Mouse (Mus musculus) heart, embryonic 14.5 days (tissue): ENCODE measurements around the gene Smtnl2. TPM values are rescaled to one million over a fixed set of nuclear protein-coding genes. Genes with fewer than 3 reads are reported as not detected.

Experiments
- ATAC-seq: fragments of 200-750 bp; cut with Nextera tagmentation; 2 replicates; pipeline ENCODE4 v1.8.0; 2017; ENCODE audit warnings: low read depth, moderate TSS enrichment; ENCODE audit not compliant: insufficient number of reproducible peaks, insufficient read depth, low FRiP score
- H3K27ac ChIP-seq, 2 experiments: fragments of 200-500 bp in 1 of 2; fragments of 300-500 bp in 1 of 2; sonication (generic) in 1 of 2; replicated peaks in 1 of 2; 2 replicates each; pipeline ENCODE4 v1.5.1; 2012 to 2014; ENCODE audit warnings: low read depth in 2 of 2, low read length in 2 of 2, control low read depth in 1 of 2, mild to moderate bottlenecking in 1 of 2, mixed read lengths in 1 of 2; ENCODE audit not compliant: control insufficient read depth in 1 of 2, insufficient read depth in 1 of 2
- H3K27me3 ChIP-seq: fragments of 300-500 bp; sonication (generic); 2 replicates; pipeline ENCODE4 v1.6.1; 2014; ENCODE audit warnings: mild to moderate bottlenecking, low read length, control low read depth; ENCODE audit not compliant: control insufficient read depth, insufficient read depth
- H3K36me3 ChIP-seq: fragments of 300-500 bp; sonication (generic); 2 replicates; pipeline ENCODE4 v1.6.1; 2014; ENCODE audit warnings: mild to moderate bottlenecking, control low read depth, low read length, mixed read lengths; ENCODE audit not compliant: control insufficient read depth, insufficient read depth
- H3K4me1 ChIP-seq, 2 experiments: fragments of 200-500 bp in 1 of 2; fragments of 300-500 bp in 1 of 2; sonication (generic) in 1 of 2; 2 replicates each; pipeline ENCODE4 v1.6.1; 2012 to 2014; ENCODE audit warnings: low read length in 2 of 2, control low read depth in 1 of 2, mixed read lengths in 1 of 2; ENCODE audit not compliant: control insufficient read depth in 2 of 2, insufficient read depth in 2 of 2
- H3K4me2 ChIP-seq: fragments of 300-500 bp; sonication (generic); 2 replicates; pipeline ENCODE4 v1.6.1; 2014; ENCODE audit warnings: mild to moderate bottlenecking, low read length
- H3K4me3 ChIP-seq, 2 experiments: fragments of 200-500 bp in 1 of 2; fragments of 300-500 bp in 1 of 2; sonication (generic) in 1 of 2; 2 replicates each; pipeline ENCODE4 v1.5.1; 2012 to 2014; ENCODE audit warnings: low read length in 2 of 2, mild to moderate bottlenecking in 2 of 2, control low read depth in 1 of 2, low read depth in 1 of 2, moderate library complexity in 1 of 2; ENCODE audit not compliant: control insufficient read depth in 1 of 2, insufficient read depth in 1 of 2
- H3K9ac ChIP-seq: fragments of 300-500 bp; sonication (generic); 2 replicates; pipeline ENCODE4 v1.6.1; 2014; ENCODE audit warnings: mild to moderate bottlenecking, low read length
- H3K9me3 ChIP-seq: fragments of 300-500 bp; sonication (generic); 2 replicates; pipeline ENCODE4 v1.6.1; 2016; ENCODE audit warnings: low read length, control low read depth; ENCODE audit not compliant: control insufficient read depth
- WGBS: fragments of 180-500 bp; shearing (Covaris S2); extraction: QIAGEN DNeasy Blood & Tissue Kit; methylation state at CpG from one replicate; pipeline ENCODE4 v1.1.7; 2014; 5-methylcytosine and 5-hydroxymethylcytosine counted together
- microRNA-seq: library from miRNA; unstranded; fragments of <30 nt; microRNA quantifications from one replicate; pipeline ENCODE4, GENCODE M21; 2016
- polyA plus RNA-seq: library from polyadenylated mRNA; unstranded; fragments of >200 nt; fragmentation: Nextera tagmentation; extraction: Ambion mirVana; gene quantifications from 2 replicates; pipeline ENCODE4 v1.2.1, GENCODE M21; 2014

Gene Smtnl2
- polyA plus RNA-seq, 1 experiment from 2014 or later, result 122 TPM

GRCm38 (mm10) chr11:72339716-72340115 lies 71.8 kb downstream of the Smtnl2 start:
- H3K27me3 ChIP-seq, result no peaks in the 10 kb centered on the region
- H3K4me3 ChIP-seq, result no peak overlapping the region
- no peaks in the 10 kb centered on the region for H3K9me3 ChIP-seq
- H3K9ac ChIP-seq, result no peak overlapping the region
- 82% methylated on average over 4 of the region's 4 CpGs for WGBS
- no peaks in the 10 kb centered on the region for H3K36me3 ChIP-seq
- no peak overlapping the region for H3K27ac ChIP-seq
- no peak for ATAC-seq
- H3K4me2 ChIP-seq, result no peak overlapping the region
- no peaks in the 10 kb centered on the region; a peak in 2 of 4 replicates for H3K4me1 ChIP-seq

Small RNA genes within 50 kb of the gene (microRNA-seq; reads per million reads assigned to microRNA genes)
- gene Mir6338, result not detected

Other genes with a start within 250 kb of the Smtnl2 start
- not detected in 2 replicates for gene Gm43951, start 204.9 kb downstream of the Smtnl2 start, polyA plus RNA-seq
- 6.1 and 6.5 TPM in 2 replicates for gene 4933427D14Rik, start 204.3 kb downstream of the Smtnl2 start, polyA plus RNA-seq
- gene Txndc17, start 204.2 kb downstream of the Smtnl2 start, polyA plus RNA-seq, result 161 and 177 TPM in 2 replicates
- 29.9 and 33.2 TPM in 2 replicates for gene Med31, start 196.1 kb downstream of the Smtnl2 start, polyA plus RNA-seq
- gene Slc13a5, start 144.5 kb downstream of the Smtnl2 start, polyA plus RNA-seq, result 0.19 and 0.34 TPM in 2 replicates
- 8.0 and 8.9 TPM in 2 replicates for gene Xaf1, start 110.1 kb downstream of the Smtnl2 start, polyA plus RNA-seq
- gene Fbxo39, start 97.3 kb downstream of the Smtnl2 start, polyA plus RNA-seq, result not detected in 2 replicates
- 0.19 and 0.28 TPM in 2 replicates for gene Tekt1, start 49.3 kb downstream of the Smtnl2 start, polyA plus RNA-seq
- not detected in 2 replicates for gene Ggt6, start 23.8 kb upstream of the Smtnl2 start, polyA plus RNA-seq
- 61.9 and 64.7 TPM in 2 replicates for gene Mybbp1a, start 29.6 kb upstream of the Smtnl2 start, polyA plus RNA-seq
- gene Spns2, start 78.2 kb upstream of the Smtnl2 start, polyA plus RNA-seq, result 3.3 and 3.7 TPM in 2 replicates
- 0.09 TPM in 1 of 2 replicates, not detected in the other for gene Spns3, start 138.8 kb upstream of the Smtnl2 start, polyA plus RNA-seq
- gene Ube2g1, start 195.6 kb upstream of the Smtnl2 start, polyA plus RNA-seq, result 60.2 and 65.4 TPM in 2 replicates